Mouse (Mus musculus): ENCODE measurements around the gene Atp2b2.

Gene Atp2b2

GRCm38 (mm10) chr6:113861375-113861770 is 181.0 kb downstream of the Atp2b2 start:
- no peak for DNase-seq (ENCODE audit: extremely low read depth, low read depth, low spot score)

DNA sequence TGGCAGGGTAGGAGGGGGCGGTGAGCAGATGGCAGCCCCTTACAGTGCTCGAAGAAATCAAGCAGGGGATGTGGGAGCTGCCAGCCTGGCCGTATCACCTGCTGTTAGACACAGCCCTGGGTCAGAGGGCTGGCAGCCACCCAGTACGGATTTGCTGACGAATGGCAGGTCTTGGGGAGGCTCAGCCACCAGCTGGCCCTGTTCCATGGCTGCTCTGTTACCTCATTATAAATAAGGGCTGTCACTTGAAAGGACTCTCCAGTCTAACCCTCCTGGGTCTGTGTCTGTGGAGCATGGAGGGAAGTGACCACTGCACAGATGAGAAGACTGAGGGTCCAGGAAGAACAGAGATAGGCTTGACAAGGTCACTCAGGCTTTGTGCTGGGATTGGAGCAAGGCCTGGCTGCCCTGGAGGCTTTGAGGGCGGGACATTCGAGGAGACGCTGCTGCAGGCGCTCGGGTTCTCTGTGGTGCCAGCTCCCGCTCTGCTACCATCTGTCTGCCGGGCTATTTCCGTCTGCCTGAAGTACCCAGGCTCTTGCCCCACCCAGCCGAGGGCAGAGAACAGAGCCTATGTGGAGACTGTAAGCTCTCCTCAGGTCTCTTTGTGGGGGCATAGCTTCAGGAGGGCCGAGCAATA is 181.6 kb downstream of the Atp2b2 start:
- no peak for DNase-seq (ENCODE audit: extremely low read depth, low read depth, low spot score)

DNA sequence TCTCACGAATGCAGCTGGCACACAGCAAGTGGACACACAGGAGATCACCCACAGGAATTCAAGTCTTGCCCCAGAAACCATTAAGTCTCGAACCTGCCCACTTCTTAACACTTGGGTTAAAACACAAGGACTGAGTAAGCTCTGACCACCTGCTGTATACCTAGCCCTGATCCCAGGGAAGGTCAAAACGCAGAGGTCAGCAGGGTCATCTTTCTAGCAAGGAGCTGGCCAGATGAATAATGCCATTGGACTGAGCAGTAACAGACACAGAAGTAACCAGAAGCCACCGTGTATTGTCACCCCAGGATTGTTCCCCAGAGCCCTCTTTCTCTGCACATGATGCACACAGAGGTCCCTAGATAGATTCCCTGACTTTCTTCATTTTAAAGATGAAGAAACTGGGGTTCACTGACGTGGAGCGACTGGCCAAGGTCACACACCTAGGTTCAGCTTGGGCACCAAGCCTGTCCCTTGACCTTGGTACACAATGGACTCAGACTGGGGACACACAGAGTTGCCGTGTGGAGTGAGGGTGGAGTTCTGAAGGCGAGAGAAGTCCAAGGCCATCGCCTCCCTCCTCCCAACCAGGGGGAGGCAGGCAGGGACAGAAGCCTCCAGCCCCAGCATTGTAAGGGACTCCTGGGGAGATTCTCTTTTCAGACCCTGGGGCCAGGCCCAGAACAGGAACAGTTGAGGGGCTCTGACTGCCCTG is 182.2 kb downstream of the Atp2b2 start:
- DNase-seq (ENCODE audit: extremely low read depth, low read depth, low spot score), result no peak

DNA sequence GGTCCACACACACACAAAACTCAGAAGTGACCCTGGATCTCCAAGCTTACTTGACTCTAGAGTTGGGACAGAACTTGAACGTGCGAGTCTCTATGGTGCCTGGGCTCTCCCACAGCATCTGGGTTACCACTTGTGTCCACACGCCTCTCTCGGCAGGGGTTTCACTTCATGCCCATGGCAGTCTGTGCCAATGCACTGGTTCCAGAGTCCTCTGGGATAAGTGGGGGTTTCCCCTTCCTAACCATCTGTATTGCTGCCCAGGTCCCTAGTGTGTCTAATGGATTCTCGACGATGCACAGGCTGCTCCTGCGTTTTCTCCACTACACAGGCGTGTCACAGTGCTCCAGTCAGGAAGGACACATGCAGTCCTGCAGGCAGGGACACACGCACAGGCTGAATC is 184.1 kb downstream of the Atp2b2 start:
- DNase-seq (ENCODE audit: extremely low read depth, low read depth, low spot score), result no peak

DNA sequence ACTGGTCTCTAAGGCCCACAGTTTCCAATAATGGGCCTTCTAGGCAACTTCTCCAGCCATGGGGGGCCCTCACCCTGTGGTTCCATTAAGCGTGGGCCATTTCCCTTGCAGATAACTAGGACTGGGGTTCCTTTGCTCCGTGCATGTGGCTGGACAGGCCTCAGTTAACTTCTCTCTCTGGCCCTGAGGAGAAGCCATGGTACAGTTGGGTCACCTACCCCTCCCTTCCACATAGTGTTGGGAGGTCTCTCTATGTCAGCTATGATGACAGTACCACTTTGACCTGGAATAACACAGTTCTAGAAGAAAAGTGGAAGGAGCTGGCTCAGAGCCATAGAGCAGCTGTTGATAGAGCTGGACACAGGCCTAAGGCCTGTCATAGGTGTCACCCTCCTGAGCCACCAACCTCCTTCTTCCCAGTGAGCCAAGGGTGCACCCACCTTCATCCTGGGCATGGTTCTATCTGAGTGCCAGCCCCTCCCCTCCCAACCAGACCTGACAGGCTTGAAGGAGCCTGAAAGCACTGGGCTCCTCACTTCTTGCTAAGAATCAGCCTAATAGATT is 185.0 kb downstream of the Atp2b2 start:
- DNase-seq (ENCODE audit: extremely low read depth, low read depth, low spot score), result no peak

GRCm38 (mm10) chr6:113856790-113857189 is 185.6 kb downstream of the Atp2b2 start:
- DNase-seq (ENCODE audit: extremely low read depth, low read depth, low spot score), result no peak

DNA sequence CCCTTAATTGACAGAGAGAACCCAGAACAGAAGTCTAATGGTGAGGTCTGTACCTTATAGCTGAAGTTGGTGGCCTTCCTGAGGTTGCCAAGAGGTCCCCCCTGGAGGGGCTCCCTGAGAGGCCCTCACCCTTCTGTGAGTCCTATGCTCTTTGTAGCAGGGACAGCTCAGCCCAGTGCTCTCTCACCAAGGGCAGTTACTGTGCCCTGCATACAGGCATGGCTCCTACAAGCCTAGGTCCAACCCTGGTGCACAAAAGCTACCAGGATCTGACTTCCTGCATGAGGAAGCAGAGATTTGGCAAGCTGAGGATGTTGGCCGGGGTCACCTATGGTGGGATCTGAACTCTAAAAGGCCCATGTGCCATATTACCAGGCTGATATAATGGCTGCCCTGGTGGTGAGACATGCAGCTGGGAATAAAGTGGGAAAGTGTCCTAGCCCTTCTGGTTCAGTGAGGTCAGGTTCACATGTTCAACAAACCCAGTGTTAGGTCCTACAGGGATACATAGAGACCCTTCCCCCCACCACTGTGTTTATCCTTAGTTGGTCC is 186.2 kb downstream of the Atp2b2 start:
- no peak for DNase-seq (ENCODE audit: extremely low read depth, low read depth, low spot score)

DNA sequence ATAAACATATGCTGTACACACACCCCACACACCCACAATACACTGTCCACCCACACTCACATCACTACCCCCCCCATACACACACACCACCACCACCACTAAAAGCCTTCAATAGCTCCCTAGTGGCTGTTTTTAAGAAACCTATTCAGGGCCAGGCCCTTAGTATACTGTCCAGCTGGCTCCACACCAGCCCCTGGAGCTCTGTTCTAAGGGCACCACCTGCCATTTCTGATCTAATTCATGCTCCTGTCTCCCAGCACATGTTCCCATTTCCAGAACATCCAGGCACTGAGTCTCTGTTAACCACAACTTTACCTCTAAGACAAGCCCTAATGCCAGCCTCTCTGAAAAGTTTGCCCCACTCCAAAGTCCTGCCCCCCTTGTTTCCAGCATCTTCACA is 186.8 kb downstream of the Atp2b2 start:
- no peak for DNase-seq (ENCODE audit: extremely low read depth, low read depth, low spot score)

DNA sequence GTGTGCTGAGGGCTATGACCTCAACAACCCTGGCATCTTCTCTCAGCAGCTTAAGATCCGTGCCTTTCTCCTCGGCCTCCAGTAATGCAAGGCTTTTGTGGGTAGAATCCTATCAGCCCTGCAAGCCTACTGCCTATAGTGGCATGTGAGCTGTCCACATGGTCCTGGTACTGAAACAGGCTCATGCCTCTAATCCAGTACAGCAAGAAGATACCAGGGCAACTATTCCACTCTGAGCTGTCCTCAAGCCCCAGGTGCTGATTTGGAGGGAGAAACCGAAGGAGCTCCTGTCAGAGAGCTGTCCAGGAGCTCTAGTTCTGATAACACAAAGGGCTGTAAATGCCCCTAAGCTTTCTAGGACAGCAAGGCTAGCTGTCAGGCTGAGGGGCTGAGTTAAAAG is 190.1 kb downstream of the Atp2b2 start:
- DNase-seq (ENCODE audit: extremely low read depth, low read depth, low spot score), result no peak

DNA sequence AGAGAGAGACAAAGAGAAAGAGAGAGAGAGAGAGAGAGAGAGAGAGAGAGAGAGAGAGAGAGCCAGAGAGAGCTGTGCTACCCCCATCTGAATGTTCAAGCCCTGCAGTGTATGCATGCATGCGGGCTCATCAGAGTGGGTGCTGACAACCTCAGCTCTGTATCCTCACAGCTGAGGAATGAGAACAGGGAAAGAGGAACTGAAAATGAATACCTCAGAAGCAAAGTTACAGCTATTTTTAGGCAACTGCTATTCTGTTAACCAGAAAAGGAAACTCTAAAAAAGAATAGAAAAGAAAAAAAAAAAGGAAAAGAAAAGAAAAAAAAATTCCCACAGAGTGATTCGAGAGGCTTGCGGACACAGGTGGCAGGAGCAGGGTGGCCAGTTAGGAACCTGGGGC is 192.6 kb downstream of the Atp2b2 start:
- DNase-seq (ENCODE audit: extremely low read depth, low read depth, low spot score), result no peak

DNA sequence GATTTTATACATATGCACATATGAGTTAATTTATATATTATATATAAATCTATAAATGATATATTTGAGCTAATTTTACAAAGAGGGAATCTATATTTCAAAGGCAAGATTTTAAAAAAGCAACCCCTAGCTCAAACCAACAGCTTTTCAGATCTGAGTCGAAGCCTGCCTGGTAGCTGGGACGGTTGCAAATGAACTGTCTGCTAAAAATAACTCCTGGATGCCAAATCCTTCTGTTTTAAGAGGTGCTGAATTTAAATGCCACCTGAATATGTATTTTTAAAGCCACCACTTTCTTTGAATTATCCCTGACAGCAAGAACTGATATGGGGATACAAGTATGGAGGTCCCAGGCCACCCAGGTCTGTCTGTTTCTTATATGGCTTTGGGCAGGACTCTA is 193.8 kb downstream of the Atp2b2 start:
- DNase-seq (ENCODE audit: extremely low read depth, low read depth, low spot score), result no peak

DNA sequence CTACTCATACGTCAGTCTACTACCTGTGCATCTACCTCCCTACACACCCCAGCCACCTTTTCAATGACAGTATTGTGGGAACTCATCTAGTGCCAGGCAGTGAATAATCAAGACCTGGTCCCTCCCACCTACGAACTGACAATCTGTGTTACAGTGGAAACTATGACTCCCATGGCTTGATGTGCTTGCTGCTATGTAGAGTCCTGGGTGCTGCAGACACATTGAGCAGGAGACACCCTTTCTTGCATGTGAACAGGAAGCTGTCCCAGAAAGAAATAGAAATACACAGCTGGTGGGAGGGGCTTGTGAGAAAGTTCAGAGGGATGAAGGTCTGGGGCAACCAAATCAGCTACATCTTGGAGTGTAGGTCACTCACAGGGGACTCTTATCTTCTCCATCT is 195.3 kb downstream of the Atp2b2 start:
- no peak for DNase-seq (ENCODE audit: extremely low read depth, low read depth, low spot score)

- no peak for DNase-seq (ENCODE audit: extremely low read depth, low read depth, low spot score)
These were observed 199.2 kb downstream of the Atp2b2 start for GRCm38 (mm10) chr6:113843248-113843647.

- no peak for DNase-seq (ENCODE audit: extremely low read depth, low read depth, low spot score)
These were observed 203.9 kb downstream of the Atp2b2 start for GRCm38 (mm10) chr6:113838493-113838892.

DNA sequence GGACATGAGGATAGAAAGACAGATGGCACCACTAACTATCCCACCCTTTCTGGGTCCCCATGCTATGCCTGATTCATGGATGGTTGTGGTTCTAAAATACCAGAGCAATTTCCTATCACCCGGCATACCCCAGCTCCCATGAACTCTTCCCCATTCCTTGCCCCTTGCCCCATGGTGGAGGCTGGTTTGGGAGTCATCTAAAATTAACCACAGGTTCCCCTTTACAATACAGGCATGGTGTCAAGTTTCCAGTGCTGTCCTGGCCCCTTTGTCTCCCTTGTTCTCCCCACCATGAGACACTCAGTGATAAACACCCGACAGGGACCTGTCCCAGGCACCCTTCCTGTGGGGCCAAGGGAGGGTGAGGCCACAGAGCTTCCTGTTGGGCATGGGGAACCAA is 204.7 kb downstream of the Atp2b2 start:
- no peak for DNase-seq (ENCODE audit: extremely low read depth, low read depth, low spot score)

DNA sequence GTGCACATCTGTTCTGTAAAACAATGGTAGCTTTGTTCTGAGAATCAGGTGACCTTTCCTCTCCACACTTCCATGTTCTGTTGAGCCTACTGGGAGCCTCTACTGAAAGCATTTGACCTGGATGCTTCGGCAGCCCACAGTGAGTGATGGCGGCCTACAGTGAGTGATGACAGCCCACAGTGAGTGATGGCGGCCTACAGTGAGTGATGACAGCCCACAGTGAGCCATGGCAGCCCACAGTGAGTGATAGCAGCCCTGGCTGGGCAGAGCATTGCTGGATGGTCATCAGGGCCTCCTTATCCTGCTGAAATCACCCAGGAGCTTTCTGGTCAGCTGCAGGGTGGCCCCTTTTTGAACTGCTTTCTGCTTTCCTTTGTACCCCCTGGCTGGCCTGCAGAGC is 205.9 kb downstream of the Atp2b2 start:
- no peak for DNase-seq (ENCODE audit: extremely low read depth, low read depth, low spot score)

DNA sequence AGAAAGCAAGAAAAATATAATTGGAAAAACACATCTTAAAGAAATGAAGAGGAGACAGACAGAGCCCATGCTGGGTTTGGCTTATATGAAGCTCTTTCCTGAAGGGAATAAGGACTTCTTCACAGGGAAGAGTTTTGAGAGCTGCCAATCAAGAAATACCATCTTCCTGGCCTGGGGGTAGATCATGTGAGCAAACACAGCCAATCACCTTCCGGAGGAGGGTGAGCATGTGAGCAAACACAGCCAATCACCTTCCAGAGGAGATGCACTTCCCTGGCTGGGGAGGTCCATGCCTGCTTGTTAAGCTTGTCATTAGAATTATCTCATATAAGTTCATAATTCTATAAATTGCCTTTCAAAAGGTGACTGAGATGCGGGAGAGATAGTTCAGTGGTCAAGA is 211.9 kb downstream of the Atp2b2 start:
- no peak for DNase-seq (ENCODE audit: extremely low read depth, low read depth, low spot score)

- DNase-seq (ENCODE audit: extremely low read depth, low read depth, low spot score), result no peak
These were observed 215.1 kb downstream of the Atp2b2 start for GRCm38 (mm10) chr6:113827309-113827708.

- no peak for DNase-seq (ENCODE audit: extremely low read depth, low read depth, low spot score)
These were observed 220.0 kb downstream of the Atp2b2 start for GRCm38 (mm10) chr6:113822417-113822816.

- DNase-seq (ENCODE audit: extremely low read depth, low read depth, low spot score), result no peak
These were observed 225.7 kb downstream of the Atp2b2 start for GRCm38 (mm10) chr6:113816690-113817089.

- no peak for DNase-seq (ENCODE audit: extremely low read depth, low read depth, low spot score)
These were observed 231.0 kb downstream of the Atp2b2 start for GRCm38 (mm10) chr6:113811462-113811861.

GRCm38 (mm10) chr6:113810667-113811066 is 231.7 kb downstream of the Atp2b2 start:
- DNase-seq (ENCODE audit: extremely low read depth, low read depth, low spot score), result no peak
